Mouse (Mus musculus) hindbrain, postnatal 0 days (tissue): ENCODE results near the gene Ipcef1. TPM values are rescaled to one million over a fixed set of nuclear protein-coding genes. Genes with fewer than 3 reads are reported as not detected.

Source experiments
- ATAC-seq: fragments of 200-750 bp; cut with Nextera tagmentation; 2 replicates; pipeline ENCODE4 v1.8.0; 2017; ENCODE audit warnings: mild to moderate bottlenecking, moderate TSS enrichment, moderate library complexity
- DNase-seq: peaks from one replicate; pipeline ENCODE4 v3.0.0-alpha.2; 2015; ENCODE audit warnings: low spot score
- H3K27ac ChIP-seq: fragments of 300-500 bp; sonication (generic); 2 replicates; pipeline ENCODE4 v1.5.1; 2014; ENCODE audit warnings: mild to moderate bottlenecking
- H3K27me3 ChIP-seq: fragments of 300-500 bp; sonication (generic); 2 replicates; pipeline ENCODE4 v1.6.1; 2014; ENCODE audit warnings: low read length, mixed read lengths; ENCODE audit not compliant: insufficient read depth
- H3K36me3 ChIP-seq: fragments of 300-500 bp; sonication (generic); 2 replicates; pipeline ENCODE4 v1.6.1; 2014; ENCODE audit warnings: low read length, mixed read lengths; ENCODE audit not compliant: insufficient read depth
- H3K4me1 ChIP-seq: fragments of 300-500 bp; sonication (generic); 2 replicates; pipeline ENCODE4 v1.6.1; 2014; ENCODE audit warnings: antibody characterized with exemption, low read length, mixed read lengths; ENCODE audit not compliant: insufficient read depth
- H3K4me2 ChIP-seq: fragments of 300-500 bp; sonication (generic); 2 replicates; pipeline ENCODE4 v1.6.1; 2014; ENCODE audit warnings: low read depth, mild to moderate bottlenecking, low read length, moderate library complexity, mixed read lengths
- H3K4me3 ChIP-seq: fragments of 300-500 bp; sonication (generic); 2 replicates; pipeline ENCODE4 v1.5.1; 2014; ENCODE audit warnings: low read length
- H3K9ac ChIP-seq: fragments of 300-500 bp; sonication (generic); replicated peaks from 2 replicates; pipeline ENCODE4 v1.6.1; 2014; ENCODE audit warnings: mild to moderate bottlenecking, low read length, moderate library complexity, mixed read lengths
- H3K9me3 ChIP-seq: fragments of 300-500 bp; sonication (generic); 2 replicates; pipeline ENCODE4 v1.6.1; 2016; ENCODE audit warnings: low read length, mixed read lengths
- CTCF ChIP-seq: IDR thresholded peaks from 2 replicates; pipeline ENCODE4 v1.5.1; 2016; ENCODE audit warnings: antibody characterized with exemption, control low read depth, low read depth
- WGBS: fragments of 180-500 bp; shearing (Covaris S2); extraction: QIAGEN DNeasy Blood & Tissue Kit; methylation state at CpG from one replicate; pipeline ENCODE4 v1.1.7; 2014; 5-methylcytosine and 5-hydroxymethylcytosine counted together
- polyA plus RNA-seq: library from polyadenylated mRNA; unstranded; fragments of >200 nt; fragmentation: Nextera tagmentation; extraction: Ambion mirVana; gene quantifications from 2 replicates; pipeline ENCODE4 v1.2.1, GENCODE M21; 2015
- total RNA-seq: library from RNA; depleted of rRNA; stranded (reverse); fragments of >200 nt; gene quantifications from 2 replicates; pipeline ENCODE4 v1.2.3, GENCODE M21; 2014

The Ipcef1 gene
- total and polyA plus RNA-seq, 2 experiments from 2014 or later, result 3.0 to 12.2 TPM

GRCm38 (mm10) chr10:7057546-7057945, 5.3 kb upstream of the Ipcef1 start:
- Histone ChIP-seq H3K36me3 (no peaks in the 10 kb centered on the region), H3K4me3 (no peak overlapping the region), H3K27me3 (no peaks in the 10 kb centered on the region), H3K9ac (no peak overlapping the region), H3K4me1 (no peaks in the 10 kb centered on the region), H3K4me2 (no peak overlapping the region), H3K9me3 (no peaks in the 10 kb centered on the region), H3K27ac (no peak overlapping the region)
- DNase-seq, result no peak
- no peak for TF ChIP-seq CTCF
- 79% methylated on average over 1 of the region's 1 CpGs for WGBS
- ATAC-seq, result no peak

DNA sequence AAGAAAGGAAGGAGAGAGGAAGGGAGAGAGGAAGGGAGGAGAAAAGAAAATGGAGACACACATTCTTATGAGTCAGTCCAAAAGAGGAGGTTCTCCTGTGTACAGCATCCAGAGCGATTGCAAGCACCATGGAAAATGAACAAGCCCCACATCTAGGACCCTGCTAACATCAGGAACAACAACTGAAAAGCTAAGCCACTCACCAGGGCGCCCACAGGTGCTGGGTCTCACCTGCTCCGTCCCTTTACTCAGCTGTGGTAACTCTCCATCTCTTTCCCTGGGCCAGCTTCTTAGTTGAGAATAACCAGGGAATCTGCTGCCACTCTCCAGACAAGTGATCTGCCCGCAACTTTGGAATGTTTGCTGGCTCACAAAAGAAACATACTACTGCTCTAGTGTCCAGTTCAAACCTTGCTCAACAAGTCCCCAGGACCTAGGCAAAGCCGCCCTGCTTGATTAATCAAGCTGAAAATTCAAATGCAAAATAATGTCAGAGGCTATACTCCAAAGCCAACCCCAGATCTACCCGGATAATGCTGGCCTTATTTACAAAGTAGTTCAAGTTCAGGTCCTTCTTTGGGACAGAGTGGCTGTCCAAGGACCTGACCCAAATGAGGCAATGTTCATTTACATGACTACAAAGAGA, 2.4 kb upstream of the Ipcef1 start:
- no peak overlapping the region for H3K9ac ChIP-seq
- H3K9me3 ChIP-seq, result no peaks in the 10 kb centered on the region
- ATAC-seq (no peak), DNase-seq (no peak)
- TF ChIP-seq CTCF, result no peak
- no peaks in the 10 kb centered on the region for H3K4me1 ChIP-seq
- no peak overlapping the region for H3K4me2 ChIP-seq
- WGBS, result 79% methylated on average over 6 of the region's 6 CpGs
- no peaks in the 10 kb centered on the region for H3K27me3 ChIP-seq
- no peak overlapping the region for H3K4me3 ChIP-seq
- no peaks in the 10 kb centered on the region for H3K36me3 ChIP-seq
- no peak overlapping the region for H3K27ac ChIP-seq

GRCm38 (mm10) chr10:7049901-7050300, 2.4 kb downstream of the Ipcef1 start:
- Histone ChIP-seq H3K36me3 (no peaks in the 10 kb centered on the region), H3K9me3 (no peaks in the 10 kb centered on the region), H3K9ac (no peak overlapping the region), H3K27me3 (no peaks in the 10 kb centered on the region), H3K4me2 (no peak overlapping the region), H3K4me3 (no peak overlapping the region), H3K27ac (no peak overlapping the region), H3K4me1 (no peaks in the 10 kb centered on the region)
- TF ChIP-seq CTCF, result no peak
- DNase-seq (no peak), ATAC-seq (no peak)
- WGBS, result 71% methylated on average over 3 of the region's 3 CpGs

GRCm38 (mm10) chr10:7047919-7048291, 4.4 kb downstream of the Ipcef1 start:
- Histone ChIP-seq H3K4me1 (no peaks in the 10 kb centered on the region), H3K4me2 (no peak overlapping the region), H3K9me3 (no peaks in the 10 kb centered on the region), H3K27me3 (no peaks in the 10 kb centered on the region), H3K4me3 (no peak overlapping the region), H3K9ac (no peak overlapping the region), H3K36me3 (no peaks in the 10 kb centered on the region), H3K27ac (no peak overlapping the region)
- 71% methylated on average over 2 of the region's 2 CpGs for WGBS
- no peak for TF ChIP-seq CTCF
- no peak for ATAC-seq
- no peak for DNase-seq

DNA sequence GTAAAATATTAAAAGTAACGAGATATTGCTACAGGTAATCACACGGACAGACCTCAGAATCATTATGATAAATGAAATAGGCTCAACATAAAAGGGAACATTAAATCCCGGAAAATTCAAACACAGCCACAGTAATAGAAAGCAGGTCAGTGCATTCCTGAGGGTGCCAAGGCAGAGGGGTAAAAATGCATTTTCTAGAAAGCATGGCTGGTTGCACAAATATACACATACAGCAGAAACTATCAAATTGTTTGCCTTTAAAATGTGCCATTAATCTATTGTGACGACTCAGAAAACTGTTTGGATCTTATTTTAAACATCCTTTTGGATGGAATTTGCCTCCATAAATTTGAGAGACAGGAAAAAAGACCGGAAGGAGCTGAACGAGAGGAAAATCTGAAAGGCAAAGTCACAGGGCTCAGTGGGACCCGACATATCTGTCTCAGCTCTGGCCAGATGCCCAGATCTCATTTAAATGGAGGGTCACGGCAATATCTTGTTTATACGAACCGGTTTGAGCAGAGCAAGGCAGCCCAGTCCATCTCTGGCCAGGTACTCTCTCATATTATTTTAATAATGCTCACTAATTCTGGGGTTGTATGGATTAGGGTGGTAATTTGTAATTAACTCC, 4.9 kb downstream of the Ipcef1 start:
- Histone ChIP-seq H3K36me3 (no peaks in the 10 kb centered on the region), H3K4me2 (no peak overlapping the region), H3K9ac (no peak overlapping the region), H3K27me3 (no peaks in the 10 kb centered on the region), H3K4me3 (no peak overlapping the region), H3K4me1 (no peaks in the 10 kb centered on the region), H3K27ac (no peak overlapping the region), H3K9me3 (no peaks in the 10 kb centered on the region)
- 34% methylated on average over 10 of the region's 10 CpGs for WGBS
- ATAC-seq, result peak; percentile 71
- no peak for TF ChIP-seq CTCF
- peak; percentile 64 for DNase-seq

- Histone ChIP-seq H3K9me3 (no peaks in the 10 kb centered on the region), H3K27me3 (no peaks in the 10 kb centered on the region), H3K4me1 (no peaks in the 10 kb centered on the region), H3K9ac (no peak overlapping the region), H3K36me3 (no peaks in the 10 kb centered on the region), H3K27ac (no peak overlapping the region), H3K4me2 (no peak overlapping the region), H3K4me3 (no peak overlapping the region)
- 78% methylated on average over 5 of the region's 5 CpGs for whole genome bisulfite sequencing
- ATAC-seq (no peak), DNase-seq (no peak)
- no peak for TF ChIP-seq CTCF
Measured at GRCm38 (mm10) chr10:7043896-7044295, 8.4 kb downstream of the Ipcef1 start.

- no peak for DNase-seq
- Histone ChIP-seq H3K4me1 (no peaks in the 10 kb centered on the region), H3K27ac (no peak overlapping the region), H3K4me3 (no peak overlapping the region), H3K36me3 (no peaks in the 10 kb centered on the region), H3K9me3 (no peaks in the 10 kb centered on the region), H3K4me2 (no peak overlapping the region), H3K9ac (no peak overlapping the region), H3K27me3 (no peaks in the 10 kb centered on the region)
- ATAC-seq, result no peak
- TF ChIP-seq CTCF, result no peak
Measured at GRCm38 (mm10) chr10:7041032-7041431, 11.2 kb downstream of the Ipcef1 start.
